Mouse (Mus musculus): ENCODE measurements around the gene Ccl11.

Gene Ccl11

GRCm38 (mm10) chr11:82047746-82048415, 9.7 kb upstream of the Ccl11 start:
- DNase-seq (ENCODE audit: low read depth, low spot score) = peak; percentile 35

- DNase-seq (ENCODE audit: low read depth, low spot score) = no peak
Measured at GRCm38 (mm10) chr11:82053849-82054248, 3.8 kb upstream of the Ccl11 start.

- no peak for DNase-seq (ENCODE audit: low read depth, low spot score)
Measured at GRCm38 (mm10) chr11:82062226-82062625, 4.6 kb downstream of the Ccl11 start.

GRCm38 (mm10) chr11:82063454-82063853, 5.8 kb downstream of the Ccl11 start:
- DNase-seq (ENCODE audit: low read depth, low spot score) = no peak

- DNase-seq (ENCODE audit: low read depth, low spot score) = no peak
Measured at GRCm38 (mm10) chr11:82066953-82067571, 9.4 kb downstream of the Ccl11 start.

- no peak for DNase-seq (ENCODE audit: low read depth, low spot score)
Measured at GRCm38 (mm10) chr11:82071076-82071475, 13.5 kb downstream of the Ccl11 start.

GRCm38 (mm10) chr11:82072374-82072773, 14.8 kb downstream of the Ccl11 start:
- no peak for DNase-seq (ENCODE audit: low read depth, low spot score)

- no peak for DNase-seq (ENCODE audit: low read depth, low spot score)
Measured at GRCm38 (mm10) chr11:82072984-82073383, 15.4 kb downstream of the Ccl11 start.

GRCm38 (mm10) chr11:82073686-82074085, 16.1 kb downstream of the Ccl11 start:
- no peak for DNase-seq (ENCODE audit: low read depth, low spot score)

GRCm38 (mm10) chr11:82077031-82077430, 19.4 kb downstream of the Ccl11 start:
- no peak for DNase-seq (ENCODE audit: low read depth, low spot score)

GRCm38 (mm10) chr11:82078136-82078730, 20.6 kb downstream of the Ccl11 start:
- no peak for DNase-seq (ENCODE audit: low read depth, low spot score)

- DNase-seq (ENCODE audit: low read depth, low spot score) = no peak
Measured at GRCm38 (mm10) chr11:82080865-82081264, 23.2 kb downstream of the Ccl11 start.

- DNase-seq (ENCODE audit: low read depth, low spot score) = no peak
Measured at GRCm38 (mm10) chr11:82084360-82084759, 26.7 kb downstream of the Ccl11 start.

GRCm38 (mm10) chr11:82099511-82100323, 42.1 kb downstream of the Ccl11 start:
- no peak for DNase-seq (ENCODE audit: low read depth, low spot score)

GRCm38 (mm10) chr11:82101087-82101486, 43.5 kb downstream of the Ccl11 start:
- no peak for DNase-seq (ENCODE audit: low read depth, low spot score)

- DNase-seq (ENCODE audit: low read depth, low spot score) = no peak
Measured at GRCm38 (mm10) chr11:82101529-82101928, 43.9 kb downstream of the Ccl11 start, which contains the start of gene Ccl12. Ccl12 (plus strand) TSS chr11:82101845.

- no peak for DNase-seq (ENCODE audit: low read depth, low spot score)
Measured at GRCm38 (mm10) chr11:82109611-82110010, 52.0 kb downstream of the Ccl11 start.

- DNase-seq (ENCODE audit: low read depth, low spot score) = no peak
Measured at GRCm38 (mm10) chr11:82110372-82111248, 53.0 kb downstream of the Ccl11 start.

Data from retina, postnatal 7 days (tissue).